Mouse (Mus musculus): Measurements from ENCODE around the gene Fabp3. TPM values are rescaled to one million over a fixed set of nuclear protein-coding genes. Genes with fewer than 3 reads are reported as not detected.
A peak's percentile ranks its signal among the peaks of the same experiment; 100 is the strongest.

Fabp3 gene
- 5.0 and 7.1 TPM in 2 replicates for polyA plus RNA-seq (2015; fragmentation: Nextera tagmentation; extraction: Ambion mirVana)

DNA sequence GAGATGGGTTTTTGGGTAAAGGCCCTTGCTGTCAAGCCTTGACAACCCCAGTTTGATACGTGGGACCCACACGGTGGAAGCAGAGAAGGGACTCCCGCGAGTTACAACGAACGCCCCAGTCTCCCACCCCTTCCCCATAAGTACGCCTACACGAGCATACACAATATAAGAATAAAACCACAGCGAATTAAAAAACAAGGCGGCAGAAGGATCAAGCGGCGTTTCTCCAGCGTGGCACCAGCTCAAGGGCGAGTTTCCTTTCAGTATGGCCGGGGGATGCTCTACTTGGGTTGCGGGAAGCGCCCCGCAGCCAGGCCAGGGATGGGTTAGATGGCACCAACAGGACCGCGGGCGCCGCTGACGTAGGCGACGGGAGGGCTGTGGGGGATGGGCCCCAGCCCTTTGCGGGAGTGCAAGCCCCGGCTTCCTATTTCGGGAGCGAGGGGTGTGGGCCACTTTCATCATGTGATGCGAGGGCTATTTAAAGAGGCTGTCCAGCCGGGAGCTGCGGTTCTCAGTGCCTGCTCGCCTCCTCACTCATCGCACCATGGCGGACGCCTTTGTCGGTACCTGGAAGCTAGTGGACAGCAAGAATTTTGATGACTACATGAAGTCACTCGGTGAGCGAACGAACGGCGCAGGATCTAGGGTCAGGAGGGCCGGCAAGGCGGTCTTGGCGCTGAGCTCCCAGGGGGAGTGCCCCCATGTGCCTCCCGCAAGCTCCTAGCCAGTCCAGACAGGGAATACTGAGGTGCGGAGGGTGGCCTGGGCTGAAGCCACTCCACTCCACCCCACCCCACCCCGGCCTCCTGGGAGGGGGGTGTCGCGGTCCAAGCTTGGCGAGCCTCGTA is at the start of gene Fabp3, which contains the start of gene Gm10570:
TSS of gene Fabp3 (plus strand) at position 365 of the 851 bp plus-strand sequence.
TSS of gene Gm10570 (minus strand) at position 444 of the 851 bp plus-strand sequence.
- Histone ChIP-seq H3K4me3 (ENCODE audit: low read depth, low read length) (peak within 1 kb of the TSS; percentile 42), H3K4me1 (replicated peaks; ENCODE audit: control insufficient read depth, insufficient read depth, low read length) (0 out of 2 replicates have a peak, but pooled peaks cover 2% of the 10 kb centered on the region), H3K27me3 (replicated peaks; ENCODE audit: control insufficient read depth, insufficient read depth, low read length) (peaks cover 25% of the 10 kb centered on the region; the same call in 1 of the 2 replicates), H3K9ac (ENCODE audit: low read depth, low read length) (no peak within 1 kb of the TSS), H3K36me3 (ENCODE audit: control insufficient read depth, insufficient read depth) (no peaks in the 10 kb centered on the region), H3K9me3 (ENCODE audit: control insufficient read depth) (no peaks in the 10 kb centered on the region), H3K27ac (ENCODE audit: low read depth, low read length) (no peak within 1 kb of the TSS), H3K4me2 (replicated peaks; ENCODE audit: low read depth) (peak within 1 kb of the TSS; percentile 89)
- 2% methylated on average over 52 of the region's 52 CpGs for WGBS
- ATAC-seq, result 0 out of 2 replicates have a peak, but pooled peaks have one; percentile 19
- no peak for TF ChIP-seq CTCF (IDR thresholded peaks at IDR 0.05; ENCODE audit: low read depth)

GRCm38 (mm10) chr4:130260406-130260805 is 48.0 kb upstream of the Fabp3 start:
- Histone ChIP-seq H3K4me1 (replicated peaks; ENCODE audit: control insufficient read depth, insufficient read depth, low read length) (no peaks in the 10 kb centered on the region), H3K27me3 (replicated peaks; ENCODE audit: control insufficient read depth, insufficient read depth, low read length) (no peaks in the 10 kb centered on the region), H3K27ac (ENCODE audit: low read depth, low read length) (no peak overlapping the region), H3K9ac (ENCODE audit: low read depth, low read length) (no peak overlapping the region), H3K36me3 (ENCODE audit: control insufficient read depth, insufficient read depth) (no peaks in the 10 kb centered on the region), H3K9me3 (ENCODE audit: control insufficient read depth) (no peaks in the 10 kb centered on the region), H3K4me3 (ENCODE audit: low read depth, low read length) (no peak overlapping the region), H3K4me2 (replicated peaks; ENCODE audit: low read depth) (no peak overlapping the region)
- 28% methylated on average over 5 of the region's 5 CpGs for WGBS
- no peak for ATAC-seq
- peak; percentile 63 for TF ChIP-seq CTCF (IDR thresholded peaks at IDR 0.05; ENCODE audit: low read depth)

- Histone ChIP-seq H3K9me3 (ENCODE audit: control insufficient read depth) (no peaks in the 10 kb centered on the region), H3K36me3 (ENCODE audit: control insufficient read depth, insufficient read depth) (no peaks in the 10 kb centered on the region), H3K27me3 (replicated peaks; ENCODE audit: control insufficient read depth, insufficient read depth, low read length) (no peaks in the 10 kb centered on the region), H3K4me1 (replicated peaks; ENCODE audit: control insufficient read depth, insufficient read depth, low read length) (no peaks in the 10 kb centered on the region), H3K4me3 (ENCODE audit: low read depth, low read length) (no peak overlapping the region), H3K27ac (ENCODE audit: low read depth, low read length) (no peak overlapping the region), H3K4me2 (replicated peaks; ENCODE audit: low read depth) (no peak overlapping the region), H3K9ac (ENCODE audit: low read depth, low read length) (no peak overlapping the region)
- no peak for ATAC-seq
- 48% methylated on average over 11 of the region's 11 CpGs for WGBS
- TF ChIP-seq CTCF (IDR thresholded peaks at IDR 0.05; ENCODE audit: low read depth), result no peak
These were observed 44.3 kb upstream of the Fabp3 start for GRCm38 (mm10) chr4:130264131-130264530.

DNA sequence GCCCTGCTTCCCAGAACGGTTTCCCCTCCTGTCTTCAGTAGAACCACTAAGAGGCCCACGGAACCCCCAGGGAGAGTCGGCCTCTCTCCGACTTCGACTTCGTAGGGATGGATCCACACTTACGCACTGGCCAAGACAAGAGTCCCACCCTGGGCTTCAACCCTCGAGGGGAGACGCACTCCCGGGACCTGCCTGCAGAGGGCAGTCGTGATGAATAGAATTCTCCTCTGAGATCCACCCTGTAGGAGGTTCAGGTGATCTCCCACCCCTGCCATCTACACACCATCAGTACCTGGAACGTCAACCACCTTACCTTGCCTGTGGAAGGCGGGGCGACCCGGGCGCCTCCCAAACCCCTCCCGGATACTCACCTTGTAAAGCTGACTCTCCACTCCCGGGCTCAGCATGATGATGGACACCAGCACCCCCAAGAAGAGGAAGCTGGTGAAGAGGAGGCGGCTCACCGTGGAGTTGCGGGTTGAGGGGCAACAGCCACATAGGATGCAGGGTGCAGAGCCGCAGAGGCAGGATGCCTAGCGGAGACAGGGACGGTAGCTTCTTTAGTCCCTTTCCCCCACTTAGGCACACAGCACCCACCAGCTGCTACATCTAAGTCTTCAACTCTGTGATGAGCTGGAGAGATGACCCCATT is 43.6 kb upstream of the Fabp3 start:
- Histone ChIP-seq H3K4me2 (replicated peaks; ENCODE audit: low read depth) (no peak overlapping the region), H3K4me1 (replicated peaks; ENCODE audit: control insufficient read depth, insufficient read depth, low read length) (no peaks in the 10 kb centered on the region), H3K27me3 (replicated peaks; ENCODE audit: control insufficient read depth, insufficient read depth, low read length) (no peaks in the 10 kb centered on the region), H3K9me3 (ENCODE audit: control insufficient read depth) (no peaks in the 10 kb centered on the region), H3K4me3 (ENCODE audit: low read depth, low read length) (no peak overlapping the region), H3K9ac (ENCODE audit: low read depth, low read length) (no peak overlapping the region), H3K27ac (ENCODE audit: low read depth, low read length) (no peak overlapping the region), H3K36me3 (ENCODE audit: control insufficient read depth, insufficient read depth) (no peaks in the 10 kb centered on the region)
- TF ChIP-seq CTCF (IDR thresholded peaks at IDR 0.05; ENCODE audit: low read depth), result peak; percentile 81
- no peak for ATAC-seq
- WGBS, result 25% methylated on average over 24 of the region's 24 CpGs

GRCm38 (mm10) chr4:130266601-130267000 is 41.8 kb upstream of the Fabp3 start:
- H3K27ac ChIP-seq (ENCODE audit: low read depth, low read length), result peak overlapping the region; percentile 35; the same call in 1 of the 2 replicates
- 35% methylated on average over 9 of the region's 9 CpGs for WGBS
- TF ChIP-seq CTCF (IDR thresholded peaks at IDR 0.05; ENCODE audit: low read depth), result no peak
- H3K27me3 ChIP-seq (replicated peaks; ENCODE audit: control insufficient read depth, insufficient read depth, low read length), result no peaks in the 10 kb centered on the region
- H3K9me3 ChIP-seq (ENCODE audit: control insufficient read depth), result no peaks in the 10 kb centered on the region
- peak; percentile 34 for ATAC-seq
- H3K36me3 ChIP-seq (ENCODE audit: control insufficient read depth, insufficient read depth), result no peaks in the 10 kb centered on the region
- H3K9ac ChIP-seq (ENCODE audit: low read depth, low read length), result no peak overlapping the region
- H3K4me1 ChIP-seq (replicated peaks; ENCODE audit: control insufficient read depth, insufficient read depth, low read length), result no peaks in the 10 kb centered on the region
- H3K4me2 ChIP-seq (replicated peaks; ENCODE audit: low read depth), result peak overlapping the region; percentile 56
- H3K4me3 ChIP-seq (ENCODE audit: low read depth, low read length), result peak overlapping the region; percentile 27

DNA sequence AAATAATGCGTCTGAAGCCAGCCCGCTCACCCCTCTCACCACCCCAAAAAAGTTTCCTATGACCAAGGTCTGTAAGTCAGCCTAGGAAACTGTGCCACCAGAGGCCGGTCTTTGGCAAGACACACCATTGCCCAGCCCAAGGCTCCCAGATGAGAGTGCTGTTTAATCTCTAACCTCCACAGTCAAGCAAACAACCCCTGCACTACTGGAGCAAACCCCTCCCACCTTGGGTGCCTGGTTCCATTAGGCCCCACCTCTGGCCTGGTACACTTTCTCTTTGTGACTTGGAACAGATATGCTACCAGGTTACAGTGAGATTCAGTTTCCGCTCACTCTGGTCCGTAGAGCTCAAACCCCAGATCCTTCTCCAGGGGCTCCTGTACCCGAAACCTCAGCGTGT is 41.3 kb upstream of the Fabp3 start:
- Histone ChIP-seq H3K4me2 (replicated peaks; ENCODE audit: low read depth) (peak overlapping the region; percentile 56), H3K4me1 (replicated peaks; ENCODE audit: control insufficient read depth, insufficient read depth, low read length) (no peaks in the 10 kb centered on the region), H3K27ac (ENCODE audit: low read depth, low read length) (peak overlapping the region; percentile 57), H3K9ac (ENCODE audit: low read depth, low read length) (no peak overlapping the region), H3K9me3 (ENCODE audit: control insufficient read depth) (no peaks in the 10 kb centered on the region), H3K27me3 (replicated peaks; ENCODE audit: control insufficient read depth, insufficient read depth, low read length) (no peaks in the 10 kb centered on the region), H3K4me3 (ENCODE audit: low read depth, low read length) (peak overlapping the region; percentile 27), H3K36me3 (ENCODE audit: control insufficient read depth, insufficient read depth) (no peaks in the 10 kb centered on the region)
- TF ChIP-seq CTCF (IDR thresholded peaks at IDR 0.05; ENCODE audit: low read depth), result no peak
- WGBS, result 53% methylated on average over 7 of the region's 7 CpGs
- ATAC-seq, result peak; percentile 69

Measured in intestine, postnatal 0 days (tissue).